Mouse (Mus musculus) NIH3T3 (cell line): Measurements from ENCODE around the gene G6pc.
"Not testable (repeated sequence)": the region's sequence is repeated elsewhere in the genome, so short reads cannot be mapped to it uniquely, and the experiment has no call there.

Experiments used
- DNase-seq: peaks from one replicate; pipeline ENCODE4 v3.0.0-alpha.2; 2012; ENCODE audit warnings: low read depth

The G6pc gene

DNA sequence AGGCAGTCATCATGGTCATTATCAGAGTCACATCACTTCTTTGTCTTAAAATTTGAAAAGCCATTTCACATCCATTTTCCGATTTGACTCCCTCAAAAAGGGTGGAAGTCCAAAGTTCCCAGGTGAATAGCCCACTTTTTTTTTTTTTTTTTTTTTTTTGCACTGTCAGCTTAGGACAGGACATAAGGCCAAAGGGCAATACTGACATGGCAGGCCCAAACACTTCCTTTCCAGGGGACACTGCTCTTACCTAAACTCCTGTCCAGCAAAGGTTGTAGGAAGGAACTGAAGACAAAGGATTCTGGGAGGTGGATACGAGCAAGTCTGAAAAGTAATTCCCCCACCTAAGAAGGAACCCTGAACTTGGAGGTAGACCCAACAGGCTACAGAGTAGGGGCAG lies 11.4 kb upstream of the G6pc start:
- DNase-seq: no peak

DNA sequence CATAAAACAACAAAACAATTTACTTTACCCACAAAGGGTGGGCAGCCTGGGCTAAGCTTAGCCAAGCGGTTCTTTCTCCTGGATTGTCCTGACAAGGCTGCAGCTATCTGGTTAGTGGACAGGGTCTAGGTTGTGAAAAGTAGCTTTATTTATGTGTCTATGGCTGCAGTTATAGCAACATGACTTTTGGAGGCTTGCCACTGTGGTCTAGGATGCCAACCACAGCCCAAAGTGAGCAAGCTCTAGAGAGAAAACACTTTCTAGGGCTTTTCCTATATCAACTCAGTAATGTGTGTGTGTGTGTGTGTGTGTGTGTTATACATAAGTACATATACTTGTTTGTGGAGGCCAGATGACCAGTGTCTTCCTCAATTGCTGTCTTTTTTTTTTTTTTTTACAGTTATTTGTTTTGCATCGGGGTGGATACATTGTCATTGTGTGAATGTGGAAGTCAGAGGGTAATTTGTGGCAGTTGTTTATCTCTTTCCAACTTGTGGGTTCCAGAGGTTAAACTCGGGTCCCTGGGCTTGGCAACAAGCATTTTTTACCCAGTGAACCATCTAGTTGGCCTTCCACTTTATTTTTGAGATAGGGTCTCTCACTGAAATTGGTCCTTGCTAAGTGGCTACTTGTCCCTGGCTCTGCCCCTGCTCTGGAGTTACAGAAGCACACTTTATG lies 9.7 kb upstream of the G6pc start:
- DNase-seq: peak; percentile 71

DNA sequence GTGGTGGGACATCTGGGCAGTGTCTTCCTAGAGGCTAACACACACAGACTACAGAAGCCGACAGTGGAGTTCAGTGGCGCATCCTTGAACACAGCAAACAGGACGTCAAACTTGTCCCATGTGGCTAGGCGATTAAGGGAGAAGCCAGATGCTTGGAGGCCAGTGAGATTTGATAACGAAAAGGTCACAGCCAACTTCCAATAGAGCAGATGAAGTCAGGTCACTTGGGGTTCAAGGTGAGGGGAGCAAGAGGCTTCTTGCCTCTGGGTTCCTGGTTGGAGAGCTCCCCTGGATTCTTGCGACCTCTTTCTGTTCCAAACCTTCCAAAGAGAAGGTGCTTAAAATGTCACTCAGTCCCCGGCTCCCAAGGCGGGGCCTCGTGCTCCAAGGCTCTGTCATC lies 7.6 kb upstream of the G6pc start:
- no peak for DNase-seq

DNA sequence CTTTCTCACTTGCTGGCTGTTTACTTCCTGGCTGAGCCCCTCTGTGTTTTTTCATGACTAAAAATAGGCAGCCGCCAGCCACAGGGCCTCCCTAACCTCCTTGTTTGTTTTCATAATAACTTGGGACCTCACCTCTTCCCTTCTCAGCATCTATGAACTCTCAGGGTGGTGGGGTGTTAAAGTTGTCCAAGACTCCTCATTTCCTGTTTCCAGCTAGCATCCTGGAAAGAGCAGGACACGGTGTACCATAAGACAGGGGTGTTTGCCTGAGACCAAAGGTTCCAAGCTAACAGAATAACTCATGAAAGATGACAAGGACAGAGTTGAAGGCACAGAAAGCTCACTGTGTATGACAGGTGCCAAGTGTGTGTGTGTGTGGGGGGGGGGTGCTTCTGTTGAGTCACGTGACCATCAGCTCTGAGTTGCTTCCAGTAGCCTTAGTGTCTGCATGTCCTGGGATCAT lies 6.7 kb upstream of the G6pc start:
- no peak for DNase-seq

DNA sequence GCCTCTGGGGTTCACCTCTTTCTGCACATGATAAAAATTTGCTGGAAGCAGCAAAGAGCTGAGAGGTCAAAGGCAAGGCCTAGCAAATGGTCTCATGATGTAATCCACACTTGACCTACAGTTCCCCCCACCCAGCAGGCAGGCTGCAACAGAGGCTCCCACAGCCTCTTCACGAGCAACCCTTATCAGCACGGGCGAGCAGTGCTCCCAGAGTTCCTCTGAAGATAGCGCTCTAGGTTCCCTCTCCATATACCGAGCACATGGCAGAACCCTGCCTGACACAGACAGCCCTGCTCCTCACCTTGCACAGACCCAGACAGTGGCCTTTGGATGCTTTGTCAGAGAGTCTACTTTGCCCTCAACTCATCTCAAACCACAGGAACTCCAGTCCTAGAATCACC lies 2.8 kb upstream of the G6pc start:
- DNase-seq: no peak

DNA sequence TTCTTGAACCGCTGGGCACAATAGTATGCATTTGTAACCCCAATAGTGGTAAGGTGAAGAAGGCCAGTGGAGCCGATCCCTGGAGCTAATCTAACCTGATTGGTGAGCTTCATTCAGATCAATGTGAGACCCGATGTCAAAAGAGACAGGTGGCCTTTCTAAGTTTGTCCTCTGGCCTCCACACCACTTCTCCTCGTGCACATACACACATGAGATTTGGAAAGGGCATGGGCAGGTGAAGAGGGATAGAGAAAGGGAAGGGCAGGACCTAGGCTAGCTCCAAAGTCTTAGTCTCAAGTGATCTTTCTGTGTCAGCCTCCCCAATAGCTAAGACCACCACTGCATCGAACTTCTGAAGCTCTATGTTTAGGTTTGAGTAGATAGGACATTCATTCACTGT lies 2.8 kb downstream of the G6pc start:
- no peak for DNase-seq

DNA sequence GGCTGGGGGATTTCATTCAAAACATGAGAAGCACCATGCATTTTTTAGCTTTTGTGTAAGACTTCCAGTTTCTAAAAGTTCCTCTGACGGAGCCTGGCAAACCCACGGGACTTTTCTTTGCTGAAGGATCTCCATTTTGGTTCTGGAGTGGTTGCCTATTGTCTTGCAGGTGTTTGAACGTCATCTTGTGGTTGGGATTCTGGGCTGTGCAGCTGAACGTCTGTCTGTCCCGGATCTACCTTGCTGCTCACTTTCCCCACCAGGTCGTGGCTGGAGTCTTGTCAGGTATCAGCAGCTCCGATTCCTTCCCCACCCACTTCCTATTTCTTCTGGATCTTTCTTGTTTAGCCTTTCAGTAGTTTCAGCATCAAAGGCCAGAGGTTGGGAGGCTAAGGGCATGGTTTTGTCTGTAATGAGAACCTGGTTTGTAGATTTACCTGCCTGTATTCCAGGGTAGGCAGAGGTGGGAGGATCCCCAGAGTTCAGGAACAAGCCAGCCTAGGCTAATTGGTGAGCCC lies 7.1 kb downstream of the G6pc start:
- DNase-seq: no peak

DNA sequence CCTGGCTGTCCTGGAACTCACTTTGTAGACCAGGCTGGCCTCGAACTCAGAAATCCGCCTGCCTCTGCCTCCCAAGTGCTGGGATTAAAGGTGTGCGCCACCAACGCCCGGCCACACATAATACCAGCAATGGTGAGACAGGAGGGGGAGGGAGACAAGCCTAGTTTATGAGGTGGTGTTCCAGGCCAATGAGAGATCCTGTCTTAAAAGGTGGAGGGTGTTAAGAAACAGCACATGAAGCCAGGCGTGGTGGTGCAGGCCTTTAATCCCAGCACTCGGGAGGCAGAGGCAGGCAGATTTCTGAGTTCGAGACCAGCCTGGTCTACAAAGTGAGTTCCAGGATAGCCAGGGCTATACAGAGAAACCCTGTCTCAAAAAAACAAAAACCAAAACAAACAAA lies 10.8 kb downstream of the G6pc start:
- DNase-seq: not testable (repeated sequence)

DNA sequence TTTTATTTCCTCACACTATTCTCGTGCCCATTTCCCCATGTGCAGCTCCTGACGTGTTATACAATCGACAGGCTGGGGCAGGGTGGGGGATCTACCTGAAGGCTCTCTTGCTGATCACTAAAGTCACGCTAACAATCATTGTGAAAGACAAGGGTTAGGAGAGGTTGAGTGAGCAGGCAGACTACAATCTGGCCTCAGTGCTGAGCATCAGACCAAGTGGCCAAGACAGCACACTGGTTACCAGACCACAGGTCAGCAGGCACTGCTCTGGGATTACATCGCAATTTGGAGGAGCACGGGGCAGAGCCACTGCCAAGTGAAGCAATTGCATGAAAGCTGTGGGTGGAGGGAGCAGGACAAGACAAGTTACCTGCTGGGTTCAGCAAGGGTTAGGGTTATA lies 11.6 kb downstream of the G6pc start:
- DNase-seq: peak; percentile 29

DNA sequence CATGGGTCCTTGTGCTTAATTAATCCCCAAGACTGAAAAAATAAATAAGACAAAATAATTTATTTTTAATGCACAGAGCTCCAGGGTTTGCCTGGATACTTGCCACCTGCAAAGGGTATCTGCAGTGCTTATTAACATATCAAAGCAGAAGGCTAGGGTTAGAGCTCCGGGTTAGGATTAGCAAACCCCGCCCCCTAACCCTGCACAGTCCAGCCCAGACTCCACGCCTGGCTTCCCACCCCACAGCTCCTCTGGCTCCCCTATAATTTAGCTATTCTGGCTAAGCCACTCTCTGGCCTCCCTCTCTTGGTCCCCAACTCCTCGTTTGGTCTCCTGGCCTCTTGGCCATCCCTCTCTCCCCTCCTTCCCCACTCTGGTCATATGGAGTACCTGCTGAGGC lies 14.5 kb downstream of the G6pc start:
- DNase-seq: no peak

DNA sequence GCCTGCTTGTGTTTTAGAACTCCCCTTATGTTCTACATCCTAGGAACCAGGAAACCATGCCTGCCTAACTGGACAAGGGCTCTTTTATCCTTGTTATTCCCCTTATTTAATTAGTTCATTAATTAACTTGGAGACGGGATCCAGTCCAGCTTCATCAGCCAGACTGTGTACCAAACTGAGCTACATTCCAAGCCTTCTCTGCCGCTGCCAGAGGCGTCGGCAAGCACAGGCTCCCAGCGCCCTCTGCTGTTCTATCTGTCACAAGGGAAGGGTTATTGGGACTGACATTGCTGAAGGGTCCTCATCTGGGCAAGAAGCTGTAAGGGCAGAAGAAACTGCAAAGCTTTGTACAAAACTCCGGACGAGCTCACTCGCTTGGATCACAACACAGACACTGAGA lies 27.7 kb downstream of the G6pc start:
- DNase-seq: peak; percentile 90

DNA sequence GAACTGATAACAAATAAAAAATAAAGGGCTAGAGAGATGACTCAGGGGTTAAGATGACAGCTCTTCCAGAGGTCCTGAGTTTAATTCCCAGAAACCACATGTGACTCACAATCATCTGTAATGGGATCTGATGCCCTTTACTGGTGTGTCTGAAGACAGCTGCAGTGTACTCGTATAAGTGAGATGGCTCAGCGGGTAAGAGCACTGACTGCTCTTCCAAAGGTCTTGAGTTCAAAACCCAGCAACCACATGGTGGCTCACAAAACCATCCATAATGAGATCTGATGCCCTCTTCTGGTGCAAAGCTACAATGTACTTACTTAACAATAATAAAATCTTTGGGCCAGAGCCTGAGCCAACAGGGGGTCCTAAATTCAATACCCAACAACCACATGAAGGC lies 47.9 kb downstream of the G6pc start:
- DNase-seq: peak; percentile 53

DNA sequence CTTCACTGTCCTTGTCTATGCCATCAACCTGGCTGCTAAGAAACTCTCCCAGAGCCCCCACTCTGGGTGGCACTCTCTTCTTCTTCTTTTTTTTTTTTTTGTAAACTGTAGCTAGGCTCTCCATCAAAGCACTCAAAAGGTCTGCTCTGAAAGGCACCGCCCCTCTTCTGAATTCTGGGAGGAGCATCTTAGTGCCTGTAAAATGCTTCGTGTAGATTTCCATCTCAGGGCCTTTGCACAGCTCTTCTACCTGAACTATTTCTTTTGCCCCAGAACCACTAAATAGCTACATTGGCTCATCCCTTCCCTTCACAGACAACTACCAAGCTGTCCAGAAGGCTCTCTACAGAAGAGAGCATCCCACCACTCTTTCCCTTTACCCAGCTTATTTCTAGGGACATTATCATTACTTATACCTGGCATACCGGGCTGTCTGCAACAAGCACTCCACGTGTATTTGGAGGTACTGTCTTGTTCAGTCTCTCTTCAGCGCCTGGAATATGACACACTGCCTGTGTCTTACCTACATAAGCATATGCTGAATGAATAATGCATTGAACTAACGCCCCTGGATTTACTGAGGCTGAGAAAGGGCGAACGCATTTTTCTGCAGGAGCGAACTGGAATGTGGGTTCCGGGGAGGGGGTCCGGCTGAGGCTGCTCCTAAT lies 49.2 kb downstream of the G6pc start:
- DNase-seq: peak; percentile 52

DNA sequence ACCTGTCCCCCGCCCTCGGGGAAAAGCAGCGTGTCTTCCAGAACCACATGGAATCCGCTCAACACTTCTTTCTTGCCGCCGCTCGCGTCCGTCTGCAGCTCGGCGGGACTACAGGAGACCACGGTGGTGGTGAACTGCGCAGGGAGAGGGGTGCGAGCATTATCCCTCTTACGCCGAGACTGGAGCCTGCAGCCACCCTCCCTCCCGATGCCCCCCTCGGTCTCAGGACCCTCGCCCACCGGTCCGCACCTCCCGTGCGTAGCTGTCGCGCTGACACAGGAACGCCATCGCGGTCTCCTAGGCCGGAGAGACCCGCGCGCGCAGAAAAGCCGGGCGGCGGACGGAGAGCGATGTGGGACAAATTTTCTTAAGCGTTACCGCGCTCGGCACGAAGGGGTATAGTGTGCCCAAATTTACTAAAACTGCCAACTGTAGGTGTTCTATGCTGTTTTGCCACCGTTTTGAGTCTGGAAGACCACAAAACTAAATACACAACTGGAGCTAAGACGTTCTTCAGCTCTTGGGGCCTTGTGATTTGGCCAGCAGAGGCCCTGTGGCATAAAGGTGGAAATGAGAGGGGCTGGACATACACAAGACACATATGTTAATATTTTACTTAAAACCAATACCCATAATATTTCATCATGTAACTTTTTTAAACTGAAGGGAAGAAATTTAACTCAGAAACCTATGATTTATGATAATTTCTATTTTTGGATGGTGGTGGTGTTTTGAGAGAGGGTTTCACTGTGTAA lies 49.9 kb downstream of the G6pc start, which contains the start of gene Aarsd1:
Gene Aarsd1 (minus strand): TSS at position 515 of the 755 bp plus-strand sequence.
- peak; percentile 88 for DNase-seq

DNA sequence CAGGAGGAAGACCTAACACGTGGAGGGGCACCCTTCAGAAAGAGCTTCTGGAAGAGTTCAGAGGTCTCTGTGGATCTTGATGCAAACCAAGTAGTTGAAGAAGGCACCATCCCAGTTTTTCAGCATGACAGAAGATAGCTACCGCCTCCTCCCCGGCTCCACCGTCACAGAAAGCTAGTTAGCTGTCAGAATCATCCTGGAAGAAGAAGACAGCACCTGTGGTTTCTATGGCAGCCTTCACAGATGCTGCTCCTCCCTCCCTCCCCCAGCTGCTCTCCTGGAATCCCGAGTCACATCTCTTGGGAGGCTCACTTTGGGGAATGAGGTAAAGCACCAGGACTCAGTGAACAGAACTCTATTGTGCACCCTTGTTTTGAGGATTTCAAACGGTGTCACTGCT lies 51.6 kb downstream of the G6pc start:
- DNase-seq: no peak

DNA sequence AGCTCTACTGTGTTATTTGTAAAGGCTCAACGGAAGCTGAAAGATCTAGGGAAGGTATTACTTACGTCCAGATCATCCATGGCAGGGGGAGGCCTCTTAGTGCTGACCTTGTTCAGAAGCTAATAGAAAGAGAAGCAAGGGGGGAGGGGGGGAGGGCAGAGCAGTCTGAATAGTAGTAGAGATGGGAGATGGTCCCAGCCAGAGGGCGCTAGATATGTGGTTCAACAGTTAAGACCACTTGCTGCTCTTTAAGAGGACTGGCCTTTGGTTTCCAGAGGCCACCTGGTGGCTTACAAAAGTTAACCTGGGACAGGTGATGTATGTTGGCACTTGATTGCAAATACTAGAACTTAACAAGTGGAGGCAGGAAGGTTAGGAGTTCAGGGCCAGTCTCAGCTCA lies 52.2 kb downstream of the G6pc start:
- DNase-seq: peak; percentile 51

DNA sequence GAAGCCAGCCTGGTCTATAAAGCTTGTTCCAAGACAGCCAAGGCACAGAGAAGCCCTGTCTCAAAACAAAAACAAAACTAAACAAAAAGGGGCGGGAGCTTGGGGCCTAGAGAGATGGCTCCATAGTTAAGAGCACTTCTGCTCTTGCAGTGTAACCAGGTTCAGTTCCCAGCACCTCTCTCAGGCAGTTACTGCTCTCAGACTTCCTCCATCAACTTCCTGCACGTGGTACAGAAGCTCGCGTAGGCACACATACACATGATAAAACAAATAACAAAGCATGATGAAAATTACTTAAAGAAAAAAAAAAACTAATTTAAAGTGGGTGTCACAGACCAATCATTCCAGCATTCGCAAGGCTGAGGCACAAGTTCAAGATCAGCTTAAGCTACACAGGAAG lies 52.8 kb downstream of the G6pc start:
- DNase-seq: no peak

DNA sequence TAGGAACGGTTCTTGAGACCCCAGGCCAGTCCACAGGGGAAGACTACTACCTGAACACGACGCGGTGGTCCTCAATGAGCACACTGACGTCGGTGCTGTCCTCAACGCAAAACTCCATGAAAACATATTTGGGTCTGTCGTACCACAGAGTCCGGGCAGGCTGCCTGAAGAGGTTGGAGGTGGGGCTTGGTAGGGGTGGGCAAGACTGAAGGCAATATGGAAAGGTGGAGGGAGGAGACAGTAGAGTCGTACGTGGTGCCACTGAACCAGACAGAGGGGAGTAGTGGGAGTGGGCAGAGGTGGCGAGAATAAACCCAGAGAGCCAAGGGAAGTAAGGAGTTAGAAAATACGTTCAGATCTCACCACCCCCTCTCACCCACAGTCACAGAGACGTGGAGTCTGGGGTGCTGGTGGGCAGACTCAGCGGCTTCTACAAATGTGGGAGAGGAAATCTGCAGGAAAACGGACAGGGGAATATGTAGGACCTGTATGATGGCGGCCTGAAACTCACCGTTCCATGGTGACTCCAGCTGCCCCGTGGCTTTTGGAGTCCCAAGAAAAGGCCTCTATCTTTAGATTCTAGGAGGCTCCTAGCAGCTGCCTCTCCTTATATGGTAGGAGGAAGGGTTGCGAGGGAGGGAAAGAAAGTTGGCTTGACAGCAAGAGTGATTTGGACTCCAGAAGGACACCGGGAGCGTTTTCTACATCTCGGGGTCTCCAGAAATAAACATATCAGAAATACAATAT lies 56.9 kb downstream of the G6pc start, which contains the start of gene Gm27029:
Gene Gm27029 (minus strand): TSS at position 692 of the 747 bp plus-strand sequence.
- DNase-seq: peak; percentile 74

DNA sequence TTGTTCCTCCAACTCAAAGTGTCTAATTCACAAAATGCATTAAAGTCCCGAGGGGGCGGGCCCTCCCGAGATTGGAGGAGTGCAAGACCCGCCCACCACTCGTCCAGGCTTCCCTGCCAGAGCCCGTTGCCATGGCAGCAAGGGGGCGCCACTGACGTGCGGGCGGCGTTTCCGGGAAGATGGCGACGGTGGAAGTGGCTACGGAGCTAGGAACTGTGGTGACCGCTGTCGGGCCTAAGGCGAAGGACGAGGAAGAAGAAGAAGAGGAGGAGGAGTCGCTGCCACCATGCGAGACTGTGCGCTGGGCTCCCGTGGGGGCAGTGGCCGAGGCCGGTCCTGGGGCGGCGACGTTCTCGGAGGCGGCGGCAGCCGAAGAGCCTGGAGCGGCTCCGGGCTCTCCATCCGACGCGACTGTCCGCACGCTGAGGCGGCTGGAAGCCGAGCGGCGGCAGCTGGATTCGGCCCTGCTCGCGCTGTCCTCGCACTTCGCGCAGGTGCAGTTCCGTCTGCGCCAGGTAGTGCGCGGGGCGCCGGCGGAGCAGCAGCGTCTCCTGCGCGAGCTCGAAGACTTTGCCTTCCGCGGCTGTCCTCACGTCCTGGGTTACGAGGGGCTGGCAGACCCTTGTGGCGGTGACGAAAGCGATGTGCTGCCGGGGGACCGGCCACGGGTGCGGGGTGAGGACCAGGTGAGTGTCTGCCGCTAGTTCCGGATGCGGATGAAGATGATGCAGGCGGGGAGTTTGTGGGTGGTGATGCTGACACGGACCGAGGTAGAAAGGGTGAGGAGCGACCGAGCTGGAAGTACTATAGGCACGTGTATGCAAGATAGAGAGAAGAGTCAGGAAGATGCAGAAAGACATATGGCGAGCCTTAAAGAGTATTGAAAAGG lies 57.8 kb downstream of the G6pc start, which contains the start of the genes Rundc1 and Ptges3l:
Gene Rundc1 (plus strand): TSS at position 161 of the 889 bp plus-strand sequence.
Gene Ptges3l (minus strand): TSS at position 409 of the 889 bp plus-strand sequence.
- DNase-seq: peak; percentile 99

DNA sequence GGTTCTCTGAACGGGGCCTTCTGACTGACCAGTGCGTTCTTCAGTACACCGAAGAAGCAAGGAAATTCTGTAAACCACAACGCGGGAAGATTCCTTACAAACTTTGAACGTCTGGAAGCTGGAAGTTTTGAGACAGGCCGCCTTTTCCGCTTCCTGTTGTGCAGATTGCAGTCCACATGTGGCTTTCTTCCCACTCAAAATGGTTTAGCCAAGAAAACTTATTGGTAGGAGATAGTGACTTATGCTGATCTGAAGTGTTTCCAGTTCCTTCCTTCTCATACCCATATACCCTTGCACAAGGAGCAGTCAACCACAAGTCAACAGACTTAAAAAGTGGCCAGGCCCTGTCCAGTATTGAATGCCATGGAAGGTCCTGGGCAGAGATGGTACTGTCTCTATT lies 58.8 kb downstream of the G6pc start:
- no peak for DNase-seq
